Mouse (Mus musculus): ENCODE data around the gene Gm20431.
"Not testable (repeated sequence)": the region's sequence is repeated elsewhere in the genome, so short reads cannot be mapped to it uniquely, and the experiment has no call there.

The Gm20431 gene

DNA sequence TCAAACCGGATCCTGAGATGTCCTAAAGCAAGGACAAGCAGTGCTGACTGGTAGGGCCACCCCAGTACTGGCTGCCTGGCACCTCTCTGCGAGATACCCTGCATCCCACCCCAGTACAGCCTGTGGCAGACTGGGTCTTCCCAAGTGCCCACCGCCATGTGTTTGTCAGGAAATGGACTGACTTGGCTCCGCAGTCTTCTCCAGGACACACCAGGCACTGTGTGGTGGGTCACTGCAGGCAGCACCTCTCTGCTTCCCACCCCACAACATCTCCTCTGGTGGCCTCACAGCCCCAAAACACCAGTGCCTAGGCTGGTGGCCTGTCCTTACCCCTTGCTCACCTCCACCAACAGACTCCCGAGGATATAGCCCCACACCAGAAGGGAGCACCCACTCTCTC, 30.9 kb downstream of the Gm20431 start:
- DNase-seq (ENCODE audit: low spot score): no peak

GRCm38 (mm10) chr2:167629665-167630209, 31.6 kb downstream of the Gm20431 start:
- no peak for DNase-seq (ENCODE audit: low spot score)

GRCm38 (mm10) chr2:167628872-167629271, 32.4 kb downstream of the Gm20431 start:
- peak; percentile 60 for DNase-seq (ENCODE audit: low spot score)

- DNase-seq (ENCODE audit: low spot score): no peak
Measured at GRCm38 (mm10) chr2:167627019-167627418, 34.3 kb downstream of the Gm20431 start.

GRCm38 (mm10) chr2:167625670-167626069, 35.6 kb downstream of the Gm20431 start:
- DNase-seq (ENCODE audit: low spot score): no peak

DNA sequence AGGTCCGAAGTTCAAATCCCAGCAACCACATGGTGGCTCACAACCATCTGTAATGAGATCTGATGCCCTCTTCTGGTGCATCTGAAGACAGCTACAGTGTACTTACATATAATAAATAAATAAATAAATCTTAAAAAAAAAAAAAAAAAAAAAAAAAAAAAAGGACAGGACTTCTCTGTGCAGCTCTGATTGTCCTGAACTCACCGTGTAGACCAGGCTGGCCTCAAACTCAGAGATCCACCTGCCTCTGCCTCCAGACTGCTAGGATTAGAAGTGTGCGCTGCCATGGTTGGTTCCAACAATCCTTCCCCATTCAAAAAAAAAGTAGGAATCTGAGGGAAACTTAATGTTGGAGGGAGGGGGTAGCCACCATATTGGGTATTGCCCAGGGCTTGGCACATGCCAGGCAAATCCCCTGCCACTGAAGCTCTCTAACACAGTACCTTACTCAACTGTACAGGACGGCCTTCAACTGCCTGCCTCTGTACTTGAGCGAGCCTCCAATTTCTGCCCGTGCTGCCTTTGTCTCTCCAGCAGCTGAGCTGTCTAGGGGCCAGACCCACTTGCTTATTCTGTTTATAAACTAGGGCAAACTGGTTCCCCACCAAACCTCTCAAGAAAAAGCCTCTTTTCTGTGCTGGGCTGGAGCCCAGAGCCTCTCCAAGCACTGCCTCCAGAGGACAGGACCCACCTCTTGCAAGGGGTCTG, 36.8 kb downstream of the Gm20431 start:
- DNase-seq (ENCODE audit: low spot score): no peak

DNA sequence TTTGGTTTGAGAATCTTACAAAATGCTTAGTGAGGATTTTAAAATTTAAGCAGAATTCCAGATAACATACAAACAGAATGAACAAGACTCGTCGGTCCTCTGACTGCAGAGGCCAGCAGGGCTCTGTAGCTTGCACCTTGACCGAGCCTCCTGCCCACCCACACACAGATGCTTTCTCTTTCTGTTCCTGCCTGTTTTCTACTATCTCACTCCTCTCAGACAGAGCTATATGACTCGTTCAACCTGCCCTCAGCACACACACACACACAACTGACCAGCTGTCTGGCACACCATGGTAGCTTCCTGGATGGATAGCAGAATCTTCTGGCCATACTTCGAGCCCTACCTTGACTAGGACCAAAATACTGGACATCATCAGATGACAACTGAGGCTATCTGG, 38.3 kb downstream of the Gm20431 start:
- DNase-seq (ENCODE audit: low spot score): no peak

DNA sequence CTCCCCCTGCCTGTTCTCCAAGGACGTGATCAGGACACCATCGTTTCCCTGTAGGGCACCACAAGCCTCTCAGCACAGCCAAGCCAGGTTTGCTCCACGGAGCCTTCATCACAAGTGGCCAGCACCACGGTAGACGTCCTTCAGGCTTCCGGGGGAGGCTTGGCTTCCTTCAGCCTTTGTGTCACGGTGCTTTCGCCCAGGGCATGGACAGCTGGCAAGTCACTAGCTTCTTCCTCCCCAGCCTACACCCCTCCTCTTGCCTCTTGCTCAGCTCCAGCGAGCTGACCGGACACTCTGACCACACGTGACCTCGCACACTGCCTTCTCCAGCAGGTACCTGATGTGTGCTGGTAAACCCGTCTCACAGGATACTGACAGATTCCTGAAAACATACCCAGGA, 38.9 kb downstream of the Gm20431 start:
- no peak for DNase-seq (ENCODE audit: low spot score)

DNA sequence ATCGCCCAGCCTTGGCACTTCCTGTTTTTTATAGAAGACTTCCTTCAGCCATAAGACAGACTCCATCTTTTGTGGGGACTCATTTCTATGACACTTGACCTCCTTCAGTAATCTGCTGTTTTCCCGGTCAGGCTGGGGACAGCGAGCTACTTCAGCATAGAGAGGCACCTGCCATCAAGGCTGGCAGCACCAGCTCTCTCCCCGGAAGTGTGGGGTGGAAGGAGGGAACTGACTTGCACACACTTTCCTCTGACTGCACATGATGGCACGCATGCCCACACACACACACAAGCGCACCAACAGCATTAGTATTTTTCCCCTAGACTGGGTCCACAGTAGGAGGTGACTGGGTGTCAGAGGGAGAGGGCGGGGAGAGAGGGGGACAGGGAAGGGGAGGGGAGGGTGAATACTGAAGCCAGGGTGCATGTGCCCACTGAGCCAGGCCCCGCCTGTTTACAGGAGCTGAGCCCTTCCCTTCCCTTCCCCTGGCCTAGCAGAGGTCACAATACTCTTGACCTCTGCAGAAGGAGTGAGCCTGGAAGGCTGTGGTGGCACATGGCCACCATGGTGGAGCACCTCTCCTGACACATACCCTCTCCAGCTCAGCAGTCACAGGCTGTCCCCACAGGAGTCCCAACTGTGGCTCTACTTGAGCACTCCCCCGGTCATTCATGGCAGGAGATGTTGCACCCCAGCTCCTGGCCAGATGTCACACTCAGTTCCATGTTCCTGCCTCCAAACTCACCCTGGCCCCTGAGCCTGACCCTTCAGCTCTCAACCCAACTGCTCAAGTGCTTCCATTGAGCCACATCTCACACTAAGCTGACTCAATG, 39.8 kb downstream of the Gm20431 start:
- DNase-seq (ENCODE audit: low spot score): no peak

- no peak for DNase-seq (ENCODE audit: low spot score)
Measured at GRCm38 (mm10) chr2:167617472-167617871, 43.8 kb downstream of the Gm20431 start.

- no peak for DNase-seq (ENCODE audit: low spot score)
Measured at GRCm38 (mm10) chr2:167617034-167617433, 44.3 kb downstream of the Gm20431 start.

DNA sequence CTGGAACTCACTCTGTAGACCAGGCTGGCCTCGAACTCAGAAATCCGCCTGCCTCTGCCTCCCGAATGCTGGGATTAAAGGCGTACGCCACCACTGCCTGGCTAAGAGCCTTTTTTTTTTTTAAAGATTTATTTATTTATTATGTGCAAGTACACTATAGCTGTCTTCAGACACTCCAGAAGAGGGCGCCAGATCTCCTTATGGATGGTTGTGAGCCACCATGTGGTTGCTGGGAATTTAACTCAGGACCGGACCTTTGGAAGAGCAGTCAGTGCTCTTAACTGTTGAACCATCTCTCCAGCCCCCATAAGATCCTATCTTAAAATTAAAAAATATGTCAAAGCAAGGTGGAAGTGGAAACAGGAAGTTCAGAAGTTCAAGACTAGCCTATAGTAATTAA, 48.0 kb downstream of the Gm20431 start:
- not testable (repeated sequence) for DNase-seq (ENCODE audit: low spot score)

GRCm38 (mm10) chr2:167612122-167612521, 49.2 kb downstream of the Gm20431 start:
- DNase-seq (ENCODE audit: low spot score): no peak

GRCm38 (mm10) chr2:167611287-167611686, 50.0 kb downstream of the Gm20431 start:
- DNase-seq (ENCODE audit: low spot score): no peak

GRCm38 (mm10) chr2:167606745-167607123, 54.6 kb downstream of the Gm20431 start:
- DNase-seq (ENCODE audit: low spot score): no peak

DNA sequence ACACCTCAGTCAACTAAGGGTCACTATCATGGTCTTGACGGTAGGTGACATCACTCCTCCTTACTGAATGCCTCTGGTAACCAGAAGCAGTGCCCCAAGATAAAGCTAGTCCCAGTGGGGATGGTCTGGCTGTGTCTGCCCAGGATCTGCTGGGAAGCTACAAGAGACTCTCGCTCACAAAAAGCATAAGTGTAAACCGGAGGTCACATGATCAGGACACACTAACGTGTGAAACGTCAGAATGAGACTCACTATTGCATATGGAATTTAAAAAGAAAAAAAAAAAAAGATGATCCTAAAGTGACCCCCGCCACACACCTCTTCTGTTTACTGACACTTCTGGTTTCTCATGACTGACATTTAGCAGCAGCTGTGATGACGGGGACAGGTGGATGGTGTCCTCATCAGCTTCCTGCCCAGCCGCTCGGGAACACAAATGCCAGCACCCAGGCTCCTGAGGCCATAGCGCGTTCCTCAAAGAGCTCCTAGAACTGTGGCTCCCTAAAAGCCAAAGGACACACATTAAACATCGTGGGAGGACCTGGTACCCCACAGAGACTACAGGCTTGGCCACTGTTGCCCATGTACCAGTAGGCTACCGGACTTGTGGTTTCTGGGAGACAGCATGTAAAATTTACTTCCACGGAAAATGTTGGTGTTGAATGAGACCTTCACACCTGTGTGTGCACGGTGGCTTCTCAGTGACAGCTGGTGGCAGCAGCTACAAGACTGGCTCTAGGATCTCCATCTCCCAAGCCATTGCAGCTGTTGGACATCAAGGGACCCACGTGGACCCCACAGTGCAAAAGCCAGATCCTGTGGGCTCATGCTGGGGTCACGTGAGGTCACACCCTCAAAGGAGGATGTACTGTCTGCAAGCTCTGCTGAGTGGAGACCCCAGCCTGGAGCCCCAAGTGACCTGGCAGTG, 55.2 kb downstream of the Gm20431 start:
- no peak for DNase-seq (ENCODE audit: low spot score)

GRCm38 (mm10) chr2:167605178-167605794, 56.0 kb downstream of the Gm20431 start:
- peak; percentile 93 for DNase-seq (ENCODE audit: low spot score)

GRCm38 (mm10) chr2:167602978-167603377, 58.3 kb downstream of the Gm20431 start:
- DNase-seq (ENCODE audit: low spot score): no peak

DNA sequence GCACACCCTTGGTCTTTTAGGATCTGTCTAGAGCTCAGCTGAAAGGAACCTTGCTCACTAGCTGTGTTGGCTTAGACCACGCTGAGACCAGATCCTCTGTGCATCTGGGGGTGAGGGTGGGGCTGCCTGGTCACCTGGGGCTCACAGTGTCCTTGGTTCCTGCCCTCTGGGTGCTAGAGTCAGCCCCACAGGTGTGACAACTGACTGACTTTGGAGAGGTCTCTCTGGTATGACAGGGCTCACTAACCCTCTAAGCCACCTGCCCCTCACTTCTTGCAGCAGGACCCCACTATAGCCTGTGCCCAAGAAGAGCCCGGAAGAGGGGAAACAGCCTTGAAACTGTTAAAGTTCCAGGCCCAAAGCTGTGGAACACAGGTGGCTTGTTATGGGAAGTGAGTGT, 58.9 kb downstream of the Gm20431 start:
- no peak for DNase-seq (ENCODE audit: low spot score)

- DNase-seq (ENCODE audit: low spot score): no peak
Measured at GRCm38 (mm10) chr2:167600481-167600995, 60.8 kb downstream of the Gm20431 start.

DNA sequence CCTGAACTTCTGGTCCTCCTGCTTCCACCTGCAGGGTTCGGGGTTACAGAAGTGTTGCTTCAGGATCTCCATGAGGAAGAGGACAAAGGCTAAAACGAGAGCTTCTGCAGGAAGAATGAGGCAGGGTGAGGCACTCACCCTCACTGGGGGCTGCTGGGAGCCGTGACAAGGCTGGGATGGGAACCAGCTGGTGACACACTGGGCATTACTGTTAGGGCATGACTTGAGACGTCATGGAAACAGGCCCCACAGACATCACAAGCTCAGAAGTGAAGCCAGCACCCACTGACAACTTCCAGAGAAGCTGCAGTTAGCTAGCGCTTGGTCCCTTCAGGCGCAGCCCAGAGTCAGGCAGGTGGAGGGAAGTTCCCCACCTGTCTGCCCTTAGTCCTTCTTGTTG, 61.4 kb downstream of the Gm20431 start:
- DNase-seq (ENCODE audit: low spot score): no peak

Data from adipocyte (in vitro differentiated cells).